Mouse (Mus musculus) midbrain, embryonic 15.5 days (tissue): ENCODE data around the gene Urb1. TPM values are rescaled to one million over a fixed set of nuclear protein-coding genes. Genes with fewer than 3 reads are reported as not detected.

Source experiments
- ATAC-seq: fragments of 200-750 bp; cut with Nextera tagmentation; replicated peaks from 2 replicates; pipeline ENCODE4 v1.8.0; 2017; ENCODE audit warnings: moderate TSS enrichment
- H3K27ac ChIP-seq: fragments of 300-500 bp; sonication (generic); 2 replicates; pipeline ENCODE4 v1.5.1; 2015; ENCODE audit warnings: mild to moderate bottlenecking, inconsistent platforms
- H3K27me3 ChIP-seq: fragments of 300-500 bp; sonication (generic); replicated peaks from 2 replicates; pipeline ENCODE4 v1.6.1; 2015; ENCODE audit warnings: inconsistent platforms
- H3K36me3 ChIP-seq: fragments of 300-500 bp; sonication (generic); replicated peaks from 2 replicates; pipeline ENCODE4 v1.6.1; 2015; ENCODE audit warnings: inconsistent platforms
- H3K4me1 ChIP-seq: fragments of 300-500 bp; sonication (generic); 2 replicates; pipeline ENCODE4 v1.6.1; 2015; ENCODE audit warnings: inconsistent platforms
- H3K4me2 ChIP-seq: fragments of 300-500 bp; sonication (generic); 2 replicates; pipeline ENCODE4 v1.6.1; 2015; ENCODE audit warnings: inconsistent platforms, mild to moderate bottlenecking, moderate library complexity
- H3K4me3 ChIP-seq: fragments of 300-500 bp; sonication (generic); 2 replicates; pipeline ENCODE4 v1.5.1; 2015; ENCODE audit warnings: mild to moderate bottlenecking, inconsistent platforms
- H3K9ac ChIP-seq: fragments of 300-500 bp; sonication (generic); 2 replicates; pipeline ENCODE4 v1.6.1; 2015; ENCODE audit warnings: mild to moderate bottlenecking, inconsistent platforms
- H3K9me3 ChIP-seq: fragments of 300-500 bp; sonication (generic); 2 replicates; pipeline ENCODE4 v1.6.1; 2016; ENCODE audit warnings: inconsistent platforms
- WGBS: fragments of 180-500 bp; shearing (Covaris S2); methylation state at CpG from one replicate; pipeline ENCODE4 v1.1.7; 2015; ENCODE audit warnings: mixed read lengths; 5-methylcytosine and 5-hydroxymethylcytosine counted together
- polyA plus RNA-seq: library from polyadenylated mRNA; unstranded; fragments of >200 nt; fragmentation: Nextera tagmentation; extraction: Ambion mirVana; gene quantifications from 2 replicates; pipeline ENCODE4 v1.2.1, GENCODE M21; 2015

Gene Urb1
- polyA plus RNA-seq, 1 experiment from 2014 or later = 9.8 TPM

DNA sequence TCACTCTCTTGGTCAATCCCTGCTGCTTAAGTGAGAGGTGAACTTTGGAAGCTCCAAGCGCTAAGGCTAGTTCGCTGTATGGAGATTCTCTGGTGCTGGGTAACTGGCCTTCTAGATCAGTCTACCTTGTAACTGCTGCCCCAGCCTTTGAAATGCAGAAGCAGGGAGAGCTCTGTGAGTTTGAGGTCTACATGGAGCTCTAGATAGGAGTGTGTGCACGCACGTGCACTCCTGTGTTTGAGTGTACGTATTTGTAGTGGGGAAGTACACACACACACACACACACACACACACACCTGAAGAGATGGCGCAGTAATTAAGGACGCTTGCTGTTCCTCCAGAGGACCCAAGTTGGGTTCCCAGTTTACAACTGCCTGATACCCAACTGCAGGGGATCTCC lies 62.0 kb downstream of the Urb1 start:
- no peaks in the 10 kb centered on the region for H3K27me3 ChIP-seq
- WGBS = 97% methylated on average over 7 of the region's 7 CpGs
- no peak overlapping the region for H3K4me2 ChIP-seq
- no peak overlapping the region for H3K9ac ChIP-seq
- ATAC-seq = no peak
- H3K36me3 ChIP-seq = peaks cover 14% of the 10 kb centered on the region; the same call in 1 of the 2 replicates
- no peak overlapping the region for H3K27ac ChIP-seq
- no peaks in the 10 kb centered on the region for H3K9me3 ChIP-seq
- no peak overlapping the region for H3K4me3 ChIP-seq
- H3K4me1 ChIP-seq = no peaks in the 10 kb centered on the region

DNA sequence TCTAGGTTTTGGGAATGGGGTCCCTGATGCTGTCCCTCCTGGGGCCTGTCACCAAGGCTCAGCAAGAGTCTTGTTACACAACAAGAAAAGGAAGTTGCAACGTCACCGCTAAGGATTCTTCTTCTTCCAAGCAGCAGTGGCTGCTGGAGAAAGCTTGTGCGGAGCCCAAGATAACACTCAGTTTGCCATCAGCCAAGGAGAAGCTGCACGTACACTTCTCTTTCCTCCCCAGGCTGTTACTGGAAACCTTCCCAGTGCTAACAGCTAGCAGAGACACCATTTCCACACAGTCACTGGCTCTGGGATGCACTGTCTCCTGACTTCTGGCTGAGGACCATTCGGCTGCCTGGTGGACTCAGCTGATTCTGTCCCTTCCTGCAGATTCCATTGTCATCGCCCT lies 63.1 kb downstream of the Urb1 start:
- Histone ChIP-seq H3K4me2 (no peak overlapping the region), H3K9me3 (no peaks in the 10 kb centered on the region), H3K4me1 (0 out of 2 replicates have a peak, but pooled peaks cover 3% of the 10 kb centered on the region), H3K27ac (no peak overlapping the region), H3K4me3 (no peak overlapping the region), H3K27me3 (no peaks in the 10 kb centered on the region), H3K9ac (no peak overlapping the region), H3K36me3 (peaks cover 10% of the 10 kb centered on the region; the same call in 1 of the 2 replicates)
- 89% methylated on average over 6 of the region's 6 CpGs for WGBS
- ATAC-seq = no peak

DNA sequence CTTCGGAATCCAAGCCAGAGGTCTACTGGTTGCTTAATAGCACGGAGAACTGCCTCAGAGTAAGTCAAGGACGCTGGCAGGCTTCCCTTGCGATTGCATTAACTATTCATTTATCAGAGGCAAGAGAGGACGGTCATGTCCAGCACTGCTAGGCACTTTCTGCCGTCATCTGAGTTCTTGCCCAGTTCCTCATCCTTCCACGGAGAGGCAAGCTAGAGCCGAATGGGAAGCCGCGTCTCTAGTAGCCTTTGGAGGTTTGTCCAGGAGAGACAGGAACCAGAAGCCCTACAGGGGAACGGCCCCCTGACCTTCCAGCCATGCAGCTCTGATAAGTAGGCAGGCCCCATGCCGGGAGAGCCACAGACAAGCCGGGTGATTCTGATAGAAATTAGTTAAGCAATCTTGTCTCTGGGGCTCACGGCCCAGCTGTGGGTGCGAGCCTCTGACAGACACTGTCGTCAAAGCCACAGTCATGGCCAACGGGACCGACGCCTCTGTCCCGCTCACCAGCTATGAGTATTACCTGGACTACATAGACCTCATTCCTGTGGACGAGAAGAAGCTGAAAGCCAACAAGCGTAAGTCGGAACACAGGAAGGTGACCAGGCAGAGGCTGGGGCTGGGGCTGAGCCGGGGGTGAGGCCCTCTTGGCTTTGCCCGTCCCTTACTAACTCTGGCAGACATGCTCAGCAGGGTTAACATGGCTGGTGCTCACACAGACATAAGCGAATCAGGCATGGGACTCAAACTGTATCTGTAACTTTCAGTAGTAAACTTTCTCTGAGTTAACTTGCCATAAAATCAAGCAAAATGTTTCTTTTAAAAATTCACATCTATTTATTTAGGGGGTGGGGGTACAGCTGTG lies 71.9 kb downstream of the Urb1 start, which contains the start of gene Mrap:
Gene Mrap, plus strand, starts transcription at position 116 of the 865 bp plus-strand sequence.
- Histone ChIP-seq H3K27ac (no peak within 1 kb of the TSS), H3K9ac (no peak within 1 kb of the TSS), H3K9me3 (no peaks in the 10 kb centered on the region), H3K4me1 (peaks cover 8% of the 10 kb centered on the region; the same call in 1 of the 2 replicates), H3K4me3 (no peak within 1 kb of the TSS), H3K36me3 (no peaks in the 10 kb centered on the region), H3K4me2 (no peak within 1 kb of the TSS), H3K27me3 (no peaks in the 10 kb centered on the region)
- WGBS = 85% methylated on average over 26 of the region's 26 CpGs
- no peak for ATAC-seq

DNA sequence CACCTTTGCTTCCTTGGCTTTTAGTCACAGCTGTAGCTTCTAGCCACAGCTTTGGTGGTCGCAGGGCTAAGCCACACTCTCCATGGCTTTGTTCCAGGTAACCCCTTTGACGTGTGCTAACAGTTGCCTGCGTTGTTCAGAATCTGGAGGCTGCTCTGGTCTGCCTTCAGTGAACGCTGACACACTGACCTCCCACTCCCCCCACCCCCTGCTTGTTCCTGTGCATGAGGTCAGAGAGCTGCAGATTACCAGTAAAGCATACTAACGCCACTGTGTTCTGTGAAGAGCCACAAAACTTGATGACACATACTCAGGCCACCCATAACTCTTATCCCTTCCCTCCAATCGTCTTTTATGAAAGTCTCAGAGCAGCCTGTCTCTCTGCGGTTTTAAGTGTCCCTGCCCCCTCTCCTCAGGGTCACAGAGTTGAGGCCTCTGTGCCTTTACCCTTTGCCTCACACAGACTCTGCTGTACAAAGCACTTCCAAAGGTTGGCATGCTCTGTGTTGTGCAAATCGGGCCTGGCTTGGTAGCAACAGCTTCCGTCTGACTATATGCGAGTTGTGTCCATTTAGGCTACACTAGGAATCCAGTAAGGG lies 73.4 kb downstream of the Urb1 start:
- H3K4me3 ChIP-seq = no peak overlapping the region
- no peak overlapping the region for H3K9ac ChIP-seq
- WGBS = 74% methylated on average over 10 of the region's 10 CpGs
- no peaks in the 10 kb centered on the region for H3K36me3 ChIP-seq
- peaks cover 2% of the 10 kb centered on the region; the same call in 1 of the 2 replicates for H3K4me1 ChIP-seq
- no peak overlapping the region for H3K27ac ChIP-seq
- H3K27me3 ChIP-seq = no peaks in the 10 kb centered on the region
- H3K9me3 ChIP-seq = no peaks in the 10 kb centered on the region; the same call in 1 of the 2 replicates
- no peak overlapping the region for H3K4me2 ChIP-seq
- no peak for ATAC-seq

DNA sequence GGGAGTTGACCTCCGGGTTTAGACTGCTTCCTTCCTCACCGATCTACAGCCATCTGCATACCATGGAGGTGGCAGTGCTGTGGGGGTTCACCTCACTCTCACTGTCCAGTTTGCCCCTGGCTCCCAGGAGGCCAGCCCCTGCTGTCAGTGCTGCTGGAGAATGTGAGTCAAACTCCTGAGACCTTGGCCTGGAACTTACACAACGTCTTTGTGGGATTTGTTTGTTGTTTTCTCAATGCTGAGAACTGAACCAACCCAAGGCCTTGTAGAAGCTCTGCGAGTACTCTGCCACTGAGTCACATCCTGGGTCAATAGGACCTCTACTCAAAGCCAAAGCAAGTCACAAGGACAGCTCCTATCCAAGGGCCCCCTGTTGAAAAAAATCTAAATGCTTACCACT lies 74.6 kb downstream of the Urb1 start:
- Histone ChIP-seq H3K27ac (no peak overlapping the region), H3K27me3 (no peaks in the 10 kb centered on the region), H3K9ac (no peak overlapping the region), H3K4me1 (no peaks in the 10 kb centered on the region), H3K9me3 (no peaks in the 10 kb centered on the region; the same call in 1 of the 2 replicates), H3K36me3 (no peaks in the 10 kb centered on the region), H3K4me2 (no peak overlapping the region), H3K4me3 (no peak overlapping the region)
- 81% methylated on average over 4 of the region's 4 CpGs for WGBS
- ATAC-seq = no peak

DNA sequence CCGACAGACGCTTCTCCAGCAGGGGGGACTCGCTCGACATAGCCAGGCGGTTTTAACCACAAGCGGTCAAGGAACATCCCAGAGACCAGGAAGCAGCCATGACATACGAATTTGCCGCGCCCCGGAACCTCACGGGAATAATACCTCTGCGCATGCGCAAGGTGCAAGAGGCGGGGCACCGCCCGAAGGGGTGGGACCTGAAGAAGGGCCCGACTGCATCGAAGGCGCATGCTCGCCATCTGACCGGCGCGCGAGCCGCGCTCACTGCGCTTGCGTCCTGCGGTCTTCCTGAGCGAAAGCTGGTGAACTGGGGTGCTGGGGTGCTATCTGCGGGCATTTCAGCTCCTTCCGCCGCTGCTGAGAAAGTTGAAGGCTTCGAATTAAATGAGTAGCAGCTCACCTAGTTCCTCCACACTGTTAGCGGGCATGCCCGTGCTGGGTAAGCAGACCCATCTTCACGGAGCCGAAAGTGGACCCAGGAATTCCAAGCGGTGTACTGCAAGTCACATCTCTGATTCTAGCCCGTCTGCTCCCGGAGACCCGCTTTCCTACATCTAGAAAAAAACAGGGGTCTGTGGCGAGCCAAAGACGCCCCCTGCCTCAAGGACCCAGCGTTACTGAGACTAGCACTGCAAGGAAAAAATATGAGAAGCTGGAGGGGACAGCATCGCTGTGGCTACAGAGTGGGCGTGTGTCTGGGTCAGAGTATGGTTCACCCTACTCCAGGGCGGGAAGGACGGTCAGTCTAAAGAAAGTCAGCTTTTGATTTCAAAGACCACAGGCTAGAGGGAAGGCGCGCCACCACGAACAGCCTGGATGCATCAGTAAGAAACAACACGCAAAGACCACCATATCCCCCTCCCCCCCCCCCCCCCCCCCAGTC lies 82.7 kb downstream of the Urb1 start, which contains the start of gene Mis18a:
Gene Mis18a, minus strand, starts transcription at position 172 of the 883 bp plus-strand sequence.
- H3K4me2 ChIP-seq = peak within 1 kb of the TSS; percentile 86
- no peaks in the 10 kb centered on the region for H3K27me3 ChIP-seq
- peak within 1 kb of the TSS; percentile 81 for H3K27ac ChIP-seq
- no peaks in the 10 kb centered on the region for H3K9me3 ChIP-seq
- no peaks in the 10 kb centered on the region for H3K36me3 ChIP-seq
- H3K4me1 ChIP-seq = peaks cover 11% of the 10 kb centered on the region
- H3K4me3 ChIP-seq = peak within 1 kb of the TSS; percentile 63
- ATAC-seq = peak; percentile 97
- peak within 1 kb of the TSS; percentile 54 for H3K9ac ChIP-seq
- WGBS = under 1% methylated on average over 53 of the region's 53 CpGs

DNA sequence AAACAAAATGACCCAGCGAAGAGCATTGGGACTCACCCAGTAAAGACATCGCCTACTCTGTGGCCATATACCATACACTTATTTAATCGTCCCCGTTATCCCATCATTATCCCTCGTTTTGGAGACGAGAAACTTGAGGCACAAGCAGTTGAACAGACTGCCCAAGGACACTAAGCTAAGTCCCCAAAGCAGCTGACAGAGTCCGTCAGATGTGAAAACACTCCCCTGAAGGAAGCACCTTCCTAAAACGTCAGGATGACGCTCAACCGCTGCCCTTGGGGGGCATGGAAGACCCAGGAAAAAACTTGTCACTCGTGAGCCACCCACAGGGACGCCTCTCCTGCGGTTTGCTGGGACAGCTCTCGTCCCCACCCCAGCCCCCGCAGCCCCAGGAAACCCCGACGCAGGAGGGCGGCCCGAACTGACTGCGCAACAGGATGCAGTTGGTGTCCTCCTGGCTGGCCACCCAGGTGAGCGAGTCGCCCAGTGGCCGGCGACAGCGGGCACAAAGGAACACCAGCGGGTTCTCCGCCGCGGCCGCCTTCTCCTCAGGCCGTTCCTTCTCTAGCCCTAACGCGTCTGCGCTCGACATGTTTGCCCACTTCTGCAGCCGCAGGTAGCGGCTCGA lies 83.5 kb downstream of the Urb1 start:
- Histone ChIP-seq H3K36me3 (no peaks in the 10 kb centered on the region), H3K4me2 (peak overlapping the region; percentile 86), H3K27ac (no peak overlapping the region), H3K9ac (peak overlapping the region; percentile 23; the same call in 1 of the 2 replicates), H3K4me1 (peaks cover 11% of the 10 kb centered on the region), H3K4me3 (peak overlapping the region; percentile 63), H3K9me3 (no peaks in the 10 kb centered on the region), H3K27me3 (no peaks in the 10 kb centered on the region)
- WGBS = 5% methylated on average over 38 of the region's 38 CpGs
- no peak; the same call in 1 of the 2 replicates for ATAC-seq

DNA sequence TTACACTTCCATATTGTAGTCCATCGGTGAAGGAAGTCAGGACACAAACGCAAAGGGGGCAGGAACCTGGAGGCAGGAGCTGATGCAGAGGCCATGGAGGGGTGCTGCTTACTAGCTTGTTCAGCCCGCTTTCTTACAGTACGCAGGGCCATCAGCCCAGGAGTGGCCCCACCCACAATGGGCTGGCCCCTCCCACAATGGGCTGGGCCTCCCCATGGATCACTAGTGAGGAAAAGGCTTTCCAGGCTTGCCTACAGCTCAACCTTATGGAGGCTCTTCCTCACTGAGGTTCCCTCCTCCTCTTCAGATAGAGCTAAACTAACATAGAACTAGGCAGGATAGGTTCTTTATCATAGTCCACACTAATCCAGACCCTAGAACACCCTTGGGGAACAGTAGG lies 86.2 kb downstream of the Urb1 start:
- no peak for ATAC-seq
- H3K9ac ChIP-seq = no peak overlapping the region
- WGBS = 97% methylated on average over 4 of the region's 4 CpGs
- H3K4me1 ChIP-seq = peaks cover 11% of the 10 kb centered on the region
- no peak overlapping the region for H3K27ac ChIP-seq
- H3K9me3 ChIP-seq = no peaks in the 10 kb centered on the region
- no peak overlapping the region for H3K4me2 ChIP-seq
- H3K4me3 ChIP-seq = no peak overlapping the region
- no peaks in the 10 kb centered on the region for H3K27me3 ChIP-seq
- H3K36me3 ChIP-seq = no peaks in the 10 kb centered on the region

DNA sequence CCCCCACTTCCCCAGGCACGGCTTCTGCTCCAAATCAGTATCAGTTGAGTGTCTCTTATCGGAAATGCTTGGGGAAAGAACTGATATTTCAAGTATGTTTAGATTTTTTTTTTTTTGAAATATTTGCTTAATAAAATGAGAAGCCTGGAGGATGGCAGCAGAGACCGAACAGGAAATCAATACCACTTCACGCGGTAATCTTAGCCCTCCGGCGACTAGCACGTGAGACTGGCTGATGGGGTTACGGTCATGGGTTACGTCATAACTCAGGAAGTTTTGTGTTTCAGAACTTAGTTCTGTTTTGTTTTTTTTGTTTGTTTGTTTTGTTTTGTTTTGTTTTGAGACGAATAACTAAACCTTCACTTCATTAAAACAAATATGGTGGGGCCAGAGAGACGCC lies 99.9 kb downstream of the Urb1 start:
- no peak for ATAC-seq
- Histone ChIP-seq H3K27me3 (peaks cover 3% of the 10 kb centered on the region; the same call in 1 of the 2 replicates), H3K4me3 (peak overlapping the region; percentile 34), H3K27ac (peak overlapping the region; percentile 90), H3K9me3 (no peaks in the 10 kb centered on the region), H3K4me2 (peak overlapping the region; percentile 68), H3K4me1 (peaks cover 43% of the 10 kb centered on the region), H3K36me3 (no peaks in the 10 kb centered on the region), H3K9ac (peak overlapping the region; percentile 50)
- WGBS = 54% methylated on average over 12 of the region's 12 CpGs

DNA sequence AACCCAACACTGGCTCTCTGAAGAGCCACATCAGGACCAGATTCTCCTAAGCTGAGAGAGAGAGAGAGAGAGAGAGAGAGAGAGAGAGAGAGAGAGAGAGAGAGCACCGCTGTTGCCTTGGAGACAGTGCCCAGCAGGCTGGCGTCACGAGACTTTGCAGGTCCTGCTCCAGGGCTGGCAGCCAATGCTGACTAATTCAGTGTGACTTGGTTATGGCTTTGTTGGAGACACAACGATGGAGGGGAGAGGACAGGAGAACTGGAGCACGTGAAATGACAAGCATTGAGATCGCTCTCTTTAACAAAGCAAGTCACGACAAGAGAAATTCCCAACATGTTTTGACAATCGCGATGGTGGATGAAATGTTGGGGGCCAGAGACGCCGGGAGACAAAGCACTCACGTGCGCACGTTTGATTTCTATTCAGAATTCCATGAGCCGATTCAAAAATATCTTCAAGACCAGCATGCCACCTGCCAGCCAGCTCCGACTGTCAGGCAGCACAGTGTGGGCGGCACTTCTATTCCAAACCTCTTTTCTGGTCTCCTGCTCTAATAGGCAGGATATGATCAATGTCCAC lies 100.4 kb downstream of the Urb1 start:
- Histone ChIP-seq H3K4me2 (peak overlapping the region; percentile 68), H3K4me3 (peak overlapping the region; percentile 34), H3K27ac (peak overlapping the region; percentile 90), H3K9ac (peak overlapping the region; percentile 50), H3K9me3 (no peaks in the 10 kb centered on the region), H3K27me3 (peaks cover 3% of the 10 kb centered on the region; the same call in 1 of the 2 replicates), H3K4me1 (peaks cover 43% of the 10 kb centered on the region), H3K36me3 (no peaks in the 10 kb centered on the region)
- ATAC-seq = peak; percentile 94
- WGBS = 9% methylated on average over 17 of the region's 17 CpGs

DNA sequence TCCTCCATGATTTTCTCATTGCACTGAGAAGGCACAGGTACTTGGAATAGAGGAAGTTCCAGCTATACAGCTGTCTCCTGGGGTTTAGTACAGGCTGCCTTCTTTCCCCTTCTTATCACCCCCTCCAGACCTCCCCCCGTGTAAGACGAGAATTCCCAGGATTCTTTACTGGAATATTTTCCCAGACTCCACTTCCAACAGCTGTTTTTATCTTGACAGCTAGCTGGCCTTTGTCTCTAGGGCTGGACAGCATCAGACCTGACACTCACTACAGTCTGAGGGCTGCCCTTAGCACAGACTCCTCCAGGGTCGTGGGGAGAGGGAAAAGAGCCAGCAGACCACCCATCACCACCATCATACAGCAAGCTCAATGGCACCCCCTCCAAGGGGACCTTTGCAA lies 103.9 kb downstream of the Urb1 start:
- H3K9ac ChIP-seq = no peak overlapping the region
- H3K4me1 ChIP-seq = peaks cover 29% of the 10 kb centered on the region
- H3K4me2 ChIP-seq = no peak overlapping the region
- H3K27me3 ChIP-seq = no peaks in the 10 kb centered on the region
- no peak overlapping the region for H3K4me3 ChIP-seq
- no peak overlapping the region for H3K27ac ChIP-seq
- WGBS = 62% methylated on average over 3 of the region's 3 CpGs
- no peaks in the 10 kb centered on the region for H3K9me3 ChIP-seq
- H3K36me3 ChIP-seq = no peaks in the 10 kb centered on the region
- ATAC-seq = no peak
